Mouse (Mus musculus): Measurements from ENCODE around the gene Klk1b24.
"Not testable (repeated sequence)": the region's sequence is repeated elsewhere in the genome, so short reads cannot be mapped to it uniquely, and the experiment has no call there.

Klk1b24 gene

DNA sequence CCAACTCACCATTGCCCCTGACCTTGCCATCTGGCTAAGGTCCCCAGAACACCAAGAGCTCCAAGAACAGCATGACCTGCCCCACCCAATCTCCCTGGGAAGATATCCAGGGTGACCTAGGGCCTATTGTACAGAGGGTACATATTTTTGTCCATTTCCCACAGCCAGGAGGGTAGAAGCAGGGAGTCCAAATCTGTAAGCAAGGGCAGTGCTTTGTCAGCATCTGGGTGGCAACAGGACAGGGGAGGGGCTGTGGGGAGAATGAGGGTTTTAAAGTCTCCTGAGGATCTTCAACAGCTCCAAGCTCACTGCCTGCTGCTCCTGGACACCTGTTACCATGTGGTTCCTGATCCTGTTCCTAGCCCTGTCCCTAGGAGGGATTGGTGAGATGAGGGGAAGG, at the start of gene Klk1b24:
Klk1b24 (plus strand) TSS at position 301 of the 400 bp plus-strand sequence.
- DNase-seq (ENCODE audit: low read depth, low spot score) = not testable (repeated sequence)

DNA sequence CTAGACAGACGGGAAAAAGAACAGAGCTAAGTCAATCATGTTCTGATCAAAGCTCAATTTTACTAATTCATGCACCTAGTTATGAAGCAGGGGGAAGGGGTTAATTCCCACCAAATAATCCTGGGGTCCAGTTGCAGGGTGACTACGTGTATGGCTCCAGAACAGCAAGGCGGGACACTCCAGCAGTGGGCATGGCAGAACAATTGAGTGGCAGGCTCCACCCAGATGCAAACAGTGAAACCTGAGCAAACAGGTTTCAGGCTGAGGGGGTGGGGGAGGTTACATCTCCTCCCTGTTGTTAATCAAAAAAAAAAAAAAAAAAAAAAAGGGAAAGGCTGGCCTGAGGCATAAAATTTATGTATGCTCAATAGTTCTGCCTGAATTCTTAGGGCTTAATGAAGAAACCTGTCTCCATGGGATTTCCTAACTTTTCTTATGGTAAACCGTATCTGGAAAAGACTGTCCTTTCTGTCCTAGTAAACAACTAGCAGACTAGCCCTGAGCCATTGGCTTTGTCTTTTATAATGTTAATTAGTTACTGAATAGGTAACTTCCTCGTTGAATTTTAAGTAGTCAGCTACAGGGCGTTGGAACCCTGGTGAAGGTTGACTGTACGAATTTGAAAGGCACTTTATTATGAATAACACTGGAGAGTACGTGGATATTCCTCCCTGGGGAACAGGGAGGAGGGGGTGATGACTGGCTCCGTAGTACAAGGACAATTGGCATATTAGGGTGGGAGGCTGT, 8.6 kb upstream of the Klk1b24 start:
- DNase-seq (ENCODE audit: low read depth, low spot score) = peak; percentile 56

DNA sequence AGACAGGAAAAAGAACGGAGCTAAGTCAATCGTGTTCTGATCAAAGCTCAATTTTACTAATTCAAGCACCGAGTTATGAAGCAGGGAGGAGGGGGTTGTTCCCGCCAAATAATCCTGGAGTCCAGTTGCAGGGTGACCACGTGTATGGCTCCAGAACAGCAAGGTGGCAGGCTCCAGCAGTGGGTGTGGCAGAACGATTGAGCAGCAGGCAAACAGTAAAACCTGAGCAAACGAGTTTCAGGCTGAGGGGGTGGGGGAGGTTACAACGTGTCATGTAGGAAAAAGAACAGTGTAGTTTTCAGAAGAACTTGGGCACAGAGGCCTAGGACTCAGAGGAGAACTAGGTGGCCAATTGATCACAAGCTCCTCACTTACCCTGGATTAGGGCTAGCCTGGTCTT, 1.5 kb upstream of the Klk1b24 start:
- peak; percentile 7 for DNase-seq (ENCODE audit: low read depth, low spot score)

DNA sequence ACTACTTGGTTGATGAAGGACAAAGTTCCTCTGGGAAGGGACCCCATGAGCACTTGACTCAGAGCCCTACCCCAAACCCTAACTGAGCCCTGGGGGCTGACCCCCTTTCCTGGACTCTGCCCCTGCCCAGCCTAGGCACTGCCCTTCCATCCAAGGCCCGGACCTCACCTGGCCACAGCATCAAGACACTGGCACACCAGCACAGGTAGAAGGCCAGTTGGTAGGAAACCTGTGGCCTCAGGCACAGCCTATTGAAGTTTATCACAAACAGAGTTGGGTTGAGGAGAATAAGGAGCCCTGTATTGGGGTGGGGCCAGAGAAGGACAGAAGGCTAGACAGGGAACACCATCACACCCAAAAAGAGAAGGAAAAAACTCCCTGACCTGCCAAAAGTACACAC, 5.4 kb downstream of the Klk1b24 start:
- not testable (repeated sequence) for DNase-seq (ENCODE audit: low read depth, low spot score)

DNA sequence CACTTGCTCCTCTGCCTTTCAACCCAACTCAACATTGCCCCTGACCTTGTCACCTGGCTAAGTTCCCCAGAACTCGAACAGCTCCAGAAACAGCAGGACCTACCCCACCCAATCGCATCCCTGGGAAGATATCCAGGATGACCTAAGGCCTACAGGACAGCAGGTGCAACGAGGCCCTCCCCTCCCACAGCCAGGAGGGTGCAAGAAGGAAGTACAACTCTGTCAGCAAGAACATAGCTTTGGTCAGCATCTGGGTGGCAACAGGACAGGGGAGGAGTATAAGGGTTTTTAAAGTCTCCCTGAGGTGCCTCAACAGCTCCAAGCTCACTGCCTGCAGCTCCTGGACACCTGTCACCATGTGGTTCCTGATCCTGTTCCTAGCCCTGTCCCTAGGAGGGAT, 9.9 kb downstream of the Klk1b24 start, which contains the start of gene Klk1b3:
Klk1b3 (plus strand) TSS at position 301 of the 400 bp plus-strand sequence.
- no peak for DNase-seq (ENCODE audit: low read depth, low spot score)

DNA sequence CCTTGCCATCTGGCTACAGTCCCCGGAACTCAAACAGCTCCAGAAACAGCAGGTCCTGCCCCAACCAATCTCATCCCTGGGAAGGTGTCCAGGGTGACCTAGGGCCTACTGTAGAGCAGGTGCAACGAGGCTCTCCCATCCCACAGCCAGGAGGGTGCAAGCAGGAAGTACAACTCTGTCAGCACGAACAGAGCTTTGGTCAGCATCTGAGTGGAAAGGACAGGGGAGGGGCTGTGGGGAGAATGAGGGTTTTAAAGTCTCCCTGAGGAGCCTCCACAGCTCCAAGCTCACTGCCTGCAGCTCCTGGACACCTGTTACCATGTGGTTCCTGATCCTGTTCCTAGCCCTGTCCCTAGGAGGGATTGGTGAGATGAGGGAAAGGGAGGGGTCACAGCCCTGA, 19.1 kb downstream of the Klk1b24 start, which contains the start of gene Klk1b4:
Klk1b4 (plus strand) TSS at position 301 of the 400 bp plus-strand sequence.
- not testable (repeated sequence) for DNase-seq (ENCODE audit: low read depth, low spot score)

DNA sequence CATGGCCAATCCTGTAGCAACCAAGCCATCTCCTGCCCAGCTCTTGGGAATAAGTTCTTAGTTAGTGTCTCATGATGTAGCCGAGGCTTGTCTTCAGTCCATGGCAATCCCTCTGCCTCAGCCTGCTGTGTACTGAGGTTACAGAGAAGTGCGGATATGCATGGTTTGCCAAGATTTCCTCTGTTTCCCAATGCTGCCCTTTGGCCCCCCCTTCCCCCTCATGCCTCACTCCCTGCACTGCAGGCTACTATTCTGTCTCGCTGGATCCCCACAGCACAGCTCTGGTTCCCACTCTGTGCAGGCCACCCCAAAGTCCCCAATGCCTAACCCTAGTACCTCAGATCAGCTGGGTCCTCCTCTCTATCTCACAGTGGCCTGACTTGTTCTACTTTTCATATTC, 20.3 kb downstream of the Klk1b24 start:
- DNase-seq (ENCODE audit: low read depth, low spot score) = no peak

DNA sequence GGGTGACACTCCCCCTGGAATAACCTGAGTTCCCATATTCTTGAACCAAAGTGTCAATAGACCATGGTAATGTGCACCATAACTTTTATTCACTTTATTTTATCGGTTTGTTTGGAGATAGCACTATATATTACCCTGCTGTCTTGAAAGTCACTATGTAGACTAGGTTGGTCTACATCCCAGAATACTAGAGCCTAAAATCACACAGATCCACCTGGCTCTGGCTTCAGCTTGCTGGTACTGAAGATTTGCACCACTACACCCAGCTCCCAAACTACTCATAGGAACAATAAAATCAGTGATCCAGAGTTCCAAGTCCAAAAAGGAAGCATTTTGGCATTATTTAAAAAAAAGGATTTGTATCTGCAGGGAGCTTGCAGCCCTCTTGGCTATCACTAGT, 27.6 kb downstream of the Klk1b24 start, which contains the start of gene Klk1b5:
Klk1b5 (plus strand) TSS at position 301 of the 400 bp plus-strand sequence.
- no peak for DNase-seq (ENCODE audit: low read depth, low spot score)

DNA sequence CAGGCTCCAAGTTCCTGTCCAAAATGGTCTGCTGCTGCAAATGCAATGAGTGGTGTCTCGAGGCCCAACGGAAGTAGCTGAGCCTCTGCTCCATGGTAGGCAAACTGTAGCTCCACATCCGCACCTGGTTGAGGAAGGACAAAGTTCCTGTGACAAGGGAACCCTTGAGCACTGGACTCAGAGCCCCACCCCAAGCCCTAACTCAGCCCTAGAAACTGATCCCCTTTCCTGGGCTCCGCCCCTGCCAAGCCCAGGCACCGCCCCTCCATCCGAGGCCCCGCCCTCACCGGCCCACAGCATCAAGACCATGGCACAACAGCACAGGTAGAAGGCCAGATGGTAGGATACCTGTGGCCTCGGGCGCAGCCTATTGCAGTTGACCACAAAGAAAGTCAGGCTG, 33.6 kb downstream of the Klk1b24 start:
- not testable (repeated sequence) for DNase-seq (ENCODE audit: low read depth, low spot score)

DNA sequence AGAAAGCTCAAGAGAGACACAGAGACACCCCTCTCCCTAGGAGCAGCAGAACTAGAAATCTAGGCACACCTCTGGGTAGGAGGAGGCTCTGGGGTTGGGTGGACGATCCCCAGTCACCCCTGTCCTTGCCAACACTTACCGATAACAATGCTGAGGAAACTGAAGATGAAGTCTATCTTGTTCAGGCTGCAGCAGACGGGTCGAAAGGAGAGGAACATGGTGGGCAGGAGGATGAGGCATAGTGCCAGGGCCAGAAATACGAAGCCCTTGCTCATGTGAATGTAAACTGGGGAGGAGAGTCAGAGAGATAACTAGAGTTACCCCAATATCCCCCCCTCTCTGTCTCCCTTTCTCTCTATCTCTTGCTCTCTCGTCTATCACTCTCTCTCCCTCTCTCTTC, 34.3 kb downstream of the Klk1b24 start:
- not testable (repeated sequence) for DNase-seq (ENCODE audit: low read depth, low spot score)

DNA sequence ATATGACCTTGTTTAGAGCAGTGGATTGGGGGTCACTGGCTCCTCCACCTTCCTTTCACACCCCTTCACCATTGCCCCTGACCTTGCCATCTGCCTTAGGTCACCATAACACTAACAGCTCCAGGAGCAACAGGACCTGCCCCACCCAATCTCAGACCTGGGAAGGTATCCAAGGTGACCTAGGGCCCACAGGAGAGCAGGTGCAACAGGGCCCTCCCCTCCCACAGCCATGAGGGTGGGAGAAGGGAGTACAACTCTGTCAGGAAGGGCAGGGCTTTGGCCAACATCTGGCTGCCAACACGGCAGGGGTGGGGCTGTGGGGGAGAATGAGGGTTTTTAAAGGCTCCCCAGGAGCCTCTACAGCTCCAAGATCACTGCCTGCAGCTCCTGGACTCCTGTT, 37.0 kb downstream of the Klk1b24 start, which contains the start of gene Klk1:
Klk1 (plus strand) TSS at position 285 of the 400 bp plus-strand sequence.
- peak; percentile 83 for DNase-seq (ENCODE audit: low read depth, low spot score)

DNA sequence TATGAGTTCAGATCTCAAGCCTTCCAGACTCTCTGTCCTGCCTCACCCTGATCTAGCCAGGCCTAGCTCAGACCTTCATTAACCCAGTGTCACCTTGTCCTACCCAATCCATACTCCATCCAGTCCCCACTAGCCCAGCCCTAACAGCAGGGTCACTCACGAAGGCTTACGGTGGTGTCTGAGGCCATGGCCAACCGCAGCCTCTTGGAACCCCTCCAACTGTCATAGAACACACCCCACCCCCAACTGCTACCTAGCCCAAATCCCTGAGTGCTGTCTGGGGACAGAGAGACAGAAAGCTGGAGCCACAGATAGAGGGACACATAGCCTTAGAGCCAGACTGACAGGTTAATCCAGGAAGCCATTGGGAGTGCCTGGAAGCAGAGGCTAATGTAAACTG, 47.9 kb downstream of the Klk1b24 start, which contains the start of gene Gm36864:
Gm36864 (plus strand) TSS at position 269 of the 400 bp plus-strand sequence.
- no peak for DNase-seq (ENCODE audit: low read depth, low spot score)

DNA sequence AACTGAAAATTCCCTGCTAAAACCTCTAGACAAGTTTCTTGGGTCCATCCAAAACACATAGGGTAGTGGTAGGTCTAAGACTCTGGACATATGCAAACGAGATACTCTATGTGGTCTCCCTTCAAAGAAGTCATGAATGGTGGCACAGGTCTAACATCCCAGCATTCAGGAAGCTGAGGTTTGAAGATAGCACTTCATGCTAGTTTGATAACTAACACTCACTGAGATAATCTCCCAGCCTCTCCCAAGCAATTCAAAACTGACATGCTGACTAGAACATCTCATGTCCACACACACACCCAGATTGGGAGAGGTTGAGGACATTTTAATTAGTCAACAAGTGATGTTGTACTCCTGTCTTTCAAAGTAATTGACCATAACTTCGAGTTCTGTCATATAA, 51.9 kb downstream of the Klk1b24 start:
- DNase-seq (ENCODE audit: low read depth, low spot score) = no peak

DNA sequence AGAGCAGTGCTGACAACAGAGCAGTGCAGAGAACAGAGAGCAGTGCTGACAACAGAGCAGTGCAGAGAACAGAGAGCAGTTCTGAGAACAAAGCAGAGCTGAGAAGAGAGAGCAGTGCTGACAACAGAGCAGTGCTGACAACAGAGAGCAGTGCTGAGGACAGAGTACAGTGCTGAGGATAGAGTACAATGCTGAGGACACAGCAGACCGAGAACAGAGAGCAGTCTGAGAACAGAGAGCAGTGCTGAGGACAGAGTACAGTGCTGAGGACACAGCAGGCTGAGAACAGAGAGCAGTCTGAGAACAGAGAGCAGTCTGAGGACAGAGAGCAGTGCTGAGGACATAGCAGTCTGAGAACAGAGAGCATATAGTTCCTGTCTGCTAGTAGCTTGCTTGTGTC, 52.7 kb downstream of the Klk1b24 start:
- DNase-seq (ENCODE audit: low read depth, low spot score) = no peak

DNA sequence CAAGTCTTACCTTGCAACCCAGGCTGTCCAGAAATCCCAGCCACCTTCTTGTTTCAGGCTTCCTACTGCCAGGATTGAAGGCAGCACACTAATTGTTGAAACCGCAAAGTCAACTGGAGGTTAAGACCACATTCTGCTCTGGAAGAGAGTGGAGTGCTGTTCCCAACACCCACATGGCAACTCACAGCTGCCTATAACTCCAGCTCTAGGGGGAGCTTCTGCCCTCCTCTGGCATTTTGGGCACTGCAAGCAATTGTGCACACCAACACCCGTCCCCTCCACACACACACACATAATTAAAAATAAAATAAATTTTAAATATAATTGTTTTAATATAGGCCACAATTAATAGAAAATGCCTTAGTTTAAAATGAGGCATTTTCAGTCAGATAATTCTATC, 53.1 kb downstream of the Klk1b24 start:
- no peak for DNase-seq (ENCODE audit: low read depth, low spot score)
